7 mouse cellular contexts compared by ENCODE assay signal in the genomic region with DNA sequence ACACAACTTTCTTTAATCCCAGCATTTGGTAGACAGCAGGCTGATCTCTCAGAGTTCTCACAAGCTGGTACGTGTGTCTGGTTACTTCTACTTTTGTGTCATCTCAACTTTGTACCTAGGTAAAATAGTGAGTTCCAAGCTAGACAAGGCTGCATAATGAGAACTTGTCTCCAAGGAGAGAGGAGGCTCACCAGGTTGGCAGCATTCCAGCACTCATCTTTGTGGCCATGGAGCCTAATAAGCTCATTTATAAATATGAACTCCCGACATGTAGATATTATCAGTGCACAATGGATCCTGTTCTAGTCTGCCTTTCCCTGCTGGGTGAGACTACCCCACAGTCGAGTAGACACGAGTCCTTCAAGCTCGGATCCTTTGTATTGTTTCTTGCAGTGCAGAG. TPM values are rescaled to one million over a fixed set of nuclear protein-coding genes. Genes with fewer than 3 reads are reported as not detected.
DNase-seq lines count a peak whose midpoint lies in the region; ATAC-seq and TF ChIP-seq lines count a peak whose summit lies in the region.

No protein-coding gene starts in this region.

- no peak for TF ChIP-seq POLR2A in small intestine, adult 2 months (IDR thresholded peaks at IDR 0.05; ENCODE audit: low read depth, low read length)

- 54% methylated on average over 5 of the region's 5 CpGs for WGBS in lung, embryonic 15.5 days
- 60% methylated on average over 5 of the region's 5 CpGs for WGBS in forebrain, embryonic 13.5 days
- WGBS in limb, embryonic 12.5 days = 81% methylated on average over 5 of the region's 5 CpGs
- 54% methylated on average over 5 of the region's 5 CpGs for WGBS in small intestine, adult 2 months

- H3K27me3 ChIP-seq in lung, embryonic 15.5 days = no peaks in the 10 kb centered on the region
- no peaks in the 10 kb centered on the region for H3K27me3 ChIP-seq in forebrain, embryonic 13.5 days
- no peaks in the 10 kb centered on the region for H3K27me3 ChIP-seq in limb, embryonic 12.5 days
- no peaks in the 10 kb centered on the region for H3K27me3 ChIP-seq in small intestine, adult 2 months (ENCODE audit: control insufficient read depth, insufficient read depth, low read length)

- TF ChIP-seq CTCF in small intestine, adult 2 months (IDR thresholded peaks at IDR 0.05; ENCODE audit: extremely low read depth, insufficient read length, insufficient replicate concordance, low read depth, low read length) = no peak

- no peaks in the 10 kb centered on the region for H3K9me3 ChIP-seq in lung, embryonic 15.5 days
- no peaks in the 10 kb centered on the region for H3K9me3 ChIP-seq in forebrain, embryonic 13.5 days (replicated peaks)
- H3K9me3 ChIP-seq in limb, embryonic 12.5 days = no peaks in the 10 kb centered on the region

- H3K27ac ChIP-seq in lung, embryonic 15.5 days = peak overlapping the region; percentile 96
- H3K27ac ChIP-seq in forebrain, embryonic 13.5 days = no peak overlapping the region
- H3K27ac ChIP-seq in limb, embryonic 12.5 days = no peak overlapping the region
- H3K27ac ChIP-seq in small intestine, adult 2 months (ENCODE audit: insufficient read depth, low read depth, low read length) = peak overlapping the region; percentile 41; the same call in 1 of the 2 replicates

- H3K4me3 ChIP-seq in lung, embryonic 15.5 days = peak overlapping the region; percentile 89
- H3K4me3 ChIP-seq in forebrain, embryonic 13.5 days = peak overlapping the region; percentile 60
- peak overlapping the region; percentile 91 for H3K4me3 ChIP-seq in limb, embryonic 12.5 days (replicated peaks)
- H3K4me3 ChIP-seq in small intestine, adult 2 months (ENCODE audit: low read depth, low read length) = peak overlapping the region; percentile 89

- peaks cover 26% of the 10 kb centered on the region for H3K4me1 ChIP-seq in lung, embryonic 15.5 days
- H3K4me1 ChIP-seq in forebrain, embryonic 13.5 days = peaks cover 23% of the 10 kb centered on the region
- H3K4me1 ChIP-seq in limb, embryonic 12.5 days (replicated peaks) = peaks cover 11% of the 10 kb centered on the region
- H3K4me1 ChIP-seq in small intestine, adult 2 months (ENCODE audit: control insufficient read depth, insufficient read depth, insufficient read length, low read length) = peaks cover 10% of the 10 kb centered on the region

- ATAC-seq in lung, embryonic 15.5 days (ENCODE audit: borderline replicate concordance, extremely low read depth, low FRiP score, low TSS enrichment) = no peak
- no peak for ATAC-seq in forebrain, embryonic 13.5 days
- ATAC-seq in limb, embryonic 12.5 days (ENCODE audit: insufficient number of reproducible peaks, insufficient read depth, low FRiP score, low TSS enrichment, low read depth) = no peak

- peaks cover 58% of the 10 kb centered on the region for H3K36me3 ChIP-seq in lung, embryonic 15.5 days
- peaks cover 68% of the 10 kb centered on the region for H3K36me3 ChIP-seq in forebrain, embryonic 13.5 days (ENCODE audit: poor library complexity, severe bottlenecking)
- H3K36me3 ChIP-seq in limb, embryonic 12.5 days = peaks cover 74% of the 10 kb centered on the region
- H3K36me3 ChIP-seq in small intestine, adult 2 months (ENCODE audit: control insufficient read depth, insufficient read depth, low read length) = peaks cover 46% of the 10 kb centered on the region

- DNase-seq in lung, postnatal 4 days = no peak
- DNase-seq in urinary bladder, postnatal 14 days (ENCODE audit: low spot score) = no peak
- no peak for DNase-seq in natural killer cell, adult 2 months (ENCODE audit: low spot score in 2 of 2)

- no peak overlapping the region for H3K9ac ChIP-seq in lung, embryonic 15.5 days
- H3K9ac ChIP-seq in forebrain, embryonic 13.5 days = no peak overlapping the region
- H3K9ac ChIP-seq in limb, embryonic 12.5 days (replicated peaks) = no peak overlapping the region

- H3K4me2 ChIP-seq in lung, embryonic 15.5 days = peak overlapping the region; percentile 81
- peak overlapping the region; percentile 82 for H3K4me2 ChIP-seq in forebrain, embryonic 13.5 days
- H3K4me2 ChIP-seq in limb, embryonic 12.5 days = peak overlapping the region; percentile 90

RNA-seq across cellular contexts. Expression of gene 2310033P09Rik, which starts 1.5 kb away (rescaled TPM):
- 31.9 and 32.3 TPM in 2 replicates for polyA plus RNA-seq in lung, embryonic 15.5 days (2015; fragmentation: Nextera tagmentation; extraction: Ambion mirVana)
- polyA plus RNA-seq in forebrain, embryonic 13.5 days (2015; fragmentation: Nextera tagmentation; extraction: Ambion mirVana) = 32.3 and 35.1 TPM in 2 replicates
- polyA plus RNA-seq in limb, embryonic 12.5 days (2016; fragmentation: Nextera tagmentation; extraction: Ambion mirVana) = 34.8 and 36.9 TPM in 2 replicates
- polyA plus RNA-seq in small intestine, adult 2 months (2012; rRNA removed) = 7.6 and 16.0 TPM in 2 replicates

RNA-seq across cellular contexts. Expression of gene Mrpl55, which starts 7.3 kb away (rescaled TPM):
- 89.6 and 92.6 TPM in 2 replicates for polyA plus RNA-seq in lung, embryonic 15.5 days (2015; fragmentation: Nextera tagmentation; extraction: Ambion mirVana)
- polyA plus RNA-seq in forebrain, embryonic 13.5 days (2015; fragmentation: Nextera tagmentation; extraction: Ambion mirVana) = 103 TPM in 2 replicates
- 93.9 and 94.7 TPM in 2 replicates for polyA plus RNA-seq in limb, embryonic 12.5 days (2016; fragmentation: Nextera tagmentation; extraction: Ambion mirVana)
- polyA plus RNA-seq in small intestine, adult 2 months (2012; rRNA removed) = 32.5 and 36.0 TPM in 2 replicates

RNA-seq across cellular contexts. Expression of gene Guk1, which starts 17.6 kb away (rescaled TPM):
- 131 and 141 TPM in 2 replicates for polyA plus RNA-seq in lung, embryonic 15.5 days (2015; fragmentation: Nextera tagmentation; extraction: Ambion mirVana)
- 127 and 131 TPM in 2 replicates for polyA plus RNA-seq in forebrain, embryonic 13.5 days (2015; fragmentation: Nextera tagmentation; extraction: Ambion mirVana)
- 121 and 130 TPM in 2 replicates for polyA plus RNA-seq in limb, embryonic 12.5 days (2016; fragmentation: Nextera tagmentation; extraction: Ambion mirVana)
- polyA plus RNA-seq in small intestine, adult 2 months (2012; rRNA removed) = 284 and 285 TPM in 2 replicates

RNA-seq across cellular contexts. Expression of gene Arf1, which starts 18.5 kb away (rescaled TPM):
- 724 and 743 TPM in 2 replicates for polyA plus RNA-seq in lung, embryonic 15.5 days (2015; fragmentation: Nextera tagmentation; extraction: Ambion mirVana)
- 570 and 595 TPM in 2 replicates for polyA plus RNA-seq in forebrain, embryonic 13.5 days (2015; fragmentation: Nextera tagmentation; extraction: Ambion mirVana)
- polyA plus RNA-seq in limb, embryonic 12.5 days (2016; fragmentation: Nextera tagmentation; extraction: Ambion mirVana) = 602 and 603 TPM in 2 replicates
- 472 and 885 TPM in 2 replicates for polyA plus RNA-seq in small intestine, adult 2 months (2012; rRNA removed)

RNA-seq across cellular contexts. Expression of gene Gjc2, which starts 26.6 kb away (rescaled TPM):
- 0.56 and 0.60 TPM in 2 replicates for polyA plus RNA-seq in lung, embryonic 15.5 days (2015; fragmentation: Nextera tagmentation; extraction: Ambion mirVana)
- polyA plus RNA-seq in forebrain, embryonic 13.5 days (2015; fragmentation: Nextera tagmentation; extraction: Ambion mirVana) = not detected in 2 replicates
- 0.65 and 1.2 TPM in 2 replicates for polyA plus RNA-seq in limb, embryonic 12.5 days (2016; fragmentation: Nextera tagmentation; extraction: Ambion mirVana)
- polyA plus RNA-seq in small intestine, adult 2 months (2012; rRNA removed) = 4.6 TPM in 2 replicates

Comparison
In these comparisons a context has a peak if more than half of its experiments do, and no peak if none do; other contexts are left out.
1. H3K27ac ChIP-seq: peak in lung, embryonic 15.5 days (single experiment) and small intestine, adult 2 months (single experiment); none in forebrain, embryonic 13.5 days (single experiment) and limb, embryonic 12.5 days (single experiment).
2. Peak in every context shown above with its lines, with median percentiles within 50 percentile points of each other: H3K4me2 ChIP-seq and H3K4me3 ChIP-seq.